Mouse (Mus musculus): ENCODE measurements around the gene Olfr648. TPM values are rescaled to one million over a fixed set of nuclear protein-coding genes. Genes with fewer than 3 reads are reported as not detected.

Olfr648 gene
- total RNA-seq, 2 experiments from 2014 or later, result not detected

Other genes with a start within 250 kb of the Olfr648 start
- not detected for gene Olfr632, start 249.0 kb downstream of the Olfr648 start, total RNA-seq (2021)
- gene Olfr633, start 239.0 kb downstream of the Olfr648 start, total RNA-seq (2021), result not detected
- not detected for gene Olfr635, start 212.2 kb downstream of the Olfr648 start, total RNA-seq (2021)
- gene Olfr638, start 184.6 kb downstream of the Olfr648 start, total RNA-seq (2021), result not detected
- gene Olfr639, start 166.1 kb downstream of the Olfr648 start, total RNA-seq (2021), result under 1 TPM in 1 of 2 experiments, not detected in 1; 0.06 TPM
- not detected for gene Olfr640, start 157.8 kb downstream of the Olfr648 start, total RNA-seq (2021)
- gene Olfr641, start 147.9 kb downstream of the Olfr648 start, total RNA-seq (2021), result not detected
- gene Olfr642, start 130.7 kb downstream of the Olfr648 start, total RNA-seq (2021), result not detected
- not detected for gene 4930516K23Rik, start 121.9 kb downstream of the Olfr648 start, total RNA-seq (2021)
- gene Olfr644, start 111.5 kb downstream of the Olfr648 start, total RNA-seq (2021), result not detected
- not detected for gene Olfr645, start 97.9 kb downstream of the Olfr648 start, total RNA-seq (2021)
- gene Olfr646, start 78.5 kb downstream of the Olfr648 start, total RNA-seq (2021), result not detected
- gene Ubqln5, start 53.6 kb downstream of the Olfr648 start, total RNA-seq (2021), result not detected
- gene Olfr643, start 46.0 kb downstream of the Olfr648 start, total RNA-seq (2021), result not detected
- gene Ubqln3, start 40.1 kb downstream of the Olfr648 start, total RNA-seq (2021), result not detected
- not detected for gene Ubqlnl, start 32.8 kb downstream of the Olfr648 start, total RNA-seq (2021)
- not detected for gene Olfm5, start 18.6 kb downstream of the Olfr648 start, total RNA-seq (2021)
- not detected for gene Olfr649, start 12.6 kb upstream of the Olfr648 start, total RNA-seq (2021)
- 1 to 10 TPM in 1 of 2 experiments, under 1 TPM in 1; 0.33 to 1.7 TPM for gene Trim6, start 35.4 kb upstream of the Olfr648 start, total RNA-seq (2021)
- gene Trim34a, start 61.1 kb upstream of the Olfr648 start, total RNA-seq (2021), result 1 to 10 TPM; 5.4 to 8.3 TPM
- 1 to 10 TPM; 3.7 to 4.5 TPM for gene Trim5, start 104.7 kb upstream of the Olfr648 start, total RNA-seq (2021)
- gene Trim12a, start 132.1 kb upstream of the Olfr648 start, total RNA-seq (2021), result 10 to 100 TPM in 1 of 2 experiments, 1 to 10 TPM in 1; 7.2 to 15.9 TPM
- under 1 TPM; 0.21 to 0.69 TPM for gene Trim34b, start 146.1 kb upstream of the Olfr648 start, total RNA-seq (2021)
- gene Trim12c, start 170.0 kb upstream of the Olfr648 start, total RNA-seq (2021), result 10 to 100 TPM in 1 of 2 experiments, 1 to 10 TPM in 1; 7.1 to 11.7 TPM
- gene Trim30b, start 186.5 kb upstream of the Olfr648 start, total RNA-seq (2021), result under 1 TPM; 0.21 to 0.39 TPM
- under 1 TPM in 1 of 2 experiments, not detected in 1; 0.18 TPM for gene Trim30c, start 217.4 kb upstream of the Olfr648 start, total RNA-seq (2021)

All from adrenal gland, postnatal 10 days (tissue).